Mouse (Mus musculus) liver, embryonic 13.5 days (tissue): Measurements from ENCODE around the gene Elf4. TPM values are rescaled to one million over a fixed set of nuclear protein-coding genes. Genes with fewer than 3 reads are reported as not detected.

Experiments
- ATAC-seq: fragments of 200-750 bp; cut with Nextera tagmentation; 2 replicates; pipeline ENCODE4 v1.8.0; 2017; ENCODE audit warnings: low read depth, mild to moderate bottlenecking, moderate number of reproducible peaks, moderate library complexity
- DNase-seq: peaks from one replicate; pipeline ENCODE4 v3.0.0; 2022
- H3K27ac ChIP-seq: fragments of 300-500 bp; sonication (generic); 2 replicates; pipeline ENCODE4 v1.5.1; 2015; ENCODE audit warnings: moderate library complexity, mild to moderate bottlenecking, inconsistent platforms
- H3K27me3 ChIP-seq: fragments of 300-500 bp; sonication (generic); 2 replicates; pipeline ENCODE4 v1.6.1; 2015; ENCODE audit warnings: mild to moderate bottlenecking, inconsistent platforms
- H3K36me3 ChIP-seq: fragments of 300-500 bp; sonication (generic); 2 replicates; pipeline ENCODE4 v1.6.1; 2015; ENCODE audit warnings: mild to moderate bottlenecking, inconsistent platforms
- H3K4me1 ChIP-seq: fragments of 300-500 bp; sonication (generic); replicated peaks from 2 replicates; pipeline ENCODE4 v1.6.1; 2015; ENCODE audit warnings: inconsistent platforms
- H3K4me2 ChIP-seq: fragments of 300-500 bp; sonication (generic); 2 replicates; pipeline ENCODE4 v1.6.1; 2015; ENCODE audit warnings: inconsistent platforms, mild to moderate bottlenecking, moderate library complexity
- H3K4me3 ChIP-seq: fragments of 300-500 bp; sonication (generic); replicated peaks from 2 replicates; pipeline ENCODE4 v1.5.1; 2015; ENCODE audit warnings: mild to moderate bottlenecking, inconsistent platforms
- H3K9ac ChIP-seq: fragments of 300-500 bp; sonication (generic); 2 replicates; pipeline ENCODE4 v1.6.1; 2015; ENCODE audit warnings: mild to moderate bottlenecking, inconsistent platforms
- H3K9me3 ChIP-seq: fragments of 300-500 bp; sonication (generic); replicated peaks from 2 replicates; pipeline ENCODE4 v1.6.1; 2016; ENCODE audit warnings: inconsistent platforms
- WGBS: fragments of 180-500 bp; shearing (Covaris S2); methylation state at CpG from one replicate; pipeline ENCODE4 v1.1.7; 2015; ENCODE audit not compliant: insufficient replicate concordance; 5-methylcytosine and 5-hydroxymethylcytosine counted together
- polyA plus RNA-seq: library from polyadenylated mRNA; unstranded; fragments of >200 nt; fragmentation: Nextera tagmentation; extraction: Ambion mirVana; gene quantifications from 2 replicates; pipeline ENCODE4 v1.2.1, GENCODE M21; 2015

Elf4 gene
- 1.8 and 2.2 TPM in 2 replicates for polyA plus RNA-seq

DNA sequence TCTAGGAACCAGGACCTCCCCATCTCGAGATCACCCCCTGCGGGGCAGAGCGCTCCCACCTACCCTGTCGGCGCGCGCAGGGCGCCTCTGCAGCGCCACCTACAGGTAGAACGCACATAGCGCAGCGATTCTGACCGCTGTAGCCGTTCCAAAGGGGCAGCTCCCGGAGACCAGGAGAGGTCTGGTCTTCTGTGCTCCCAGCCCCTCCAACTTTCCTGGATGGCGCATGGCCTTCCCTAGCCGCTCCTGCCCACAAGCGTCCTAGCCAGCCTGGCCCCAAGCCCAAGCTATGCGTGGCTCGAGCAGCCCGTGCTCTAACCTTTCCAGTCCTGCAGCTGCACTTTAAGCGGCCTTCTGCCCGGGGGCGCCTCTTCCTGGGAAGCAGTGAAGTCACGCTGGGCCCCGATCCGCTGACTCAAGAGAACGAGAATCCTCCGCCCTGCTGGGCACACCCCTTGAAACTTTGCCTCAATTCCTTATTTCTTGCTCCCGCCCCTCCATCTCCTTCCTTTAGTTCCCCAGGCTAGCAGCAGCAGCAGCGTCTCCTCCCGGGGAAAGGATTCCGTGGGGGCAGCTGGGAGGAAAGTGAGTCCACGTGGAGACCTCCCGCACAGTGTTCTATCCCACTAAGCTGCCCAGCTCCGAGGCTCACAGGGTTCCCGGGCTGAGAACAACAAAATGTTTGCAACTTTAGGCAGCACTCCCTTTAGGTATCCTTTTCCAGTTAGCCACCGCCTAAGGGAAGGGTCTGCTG, at the start of gene Elf4:
Gene Elf4 (minus strand): TSS at position 379 of the 754 bp plus-strand sequence.
- Histone ChIP-seq H3K36me3 (no peaks in the 10 kb centered on the region), H3K27ac (no peak within 1 kb of the TSS), H3K4me2 (peak within 1 kb of the TSS; percentile 67), H3K9ac (peak within 1 kb of the TSS; percentile 55), H3K4me3 (peak within 1 kb of the TSS; percentile 46), H3K27me3 (0 out of 2 replicates have a peak, but pooled peaks cover 3% of the 10 kb centered on the region), H3K4me1 (0 out of 2 replicates have a peak, but pooled peaks cover 7% of the 10 kb centered on the region), H3K9me3 (no peaks in the 10 kb centered on the region)
- peak; percentile 70; the same call in 1 of the 2 replicates for ATAC-seq
- DNase-seq: peak; percentile 43
- 13% methylated on average over 38 of the region's 38 CpGs for WGBS

DNA sequence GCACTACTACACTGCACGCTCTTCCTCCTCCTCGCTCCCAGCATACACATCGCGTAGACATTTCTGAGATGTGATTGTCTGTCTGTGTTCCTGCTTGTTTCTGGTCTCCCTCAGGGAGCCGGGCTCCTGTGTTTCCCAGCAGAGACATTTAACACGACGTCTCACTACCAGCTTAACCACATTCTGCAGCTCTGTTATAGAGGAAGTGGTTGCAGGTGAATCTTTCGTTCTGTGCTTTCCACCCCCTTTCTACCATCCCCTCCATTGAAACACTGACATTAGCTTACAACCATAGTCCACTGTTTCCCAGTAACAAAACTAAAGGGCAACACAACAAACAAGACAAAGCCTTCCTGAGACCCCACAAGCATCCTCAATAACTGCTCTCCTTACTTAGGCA, 30.8 kb upstream of the Elf4 start:
- H3K27ac ChIP-seq: no peak overlapping the region
- WGBS: 63% methylated on average over 8 of the region's 8 CpGs
- H3K9me3 ChIP-seq: no peaks in the 10 kb centered on the region
- ATAC-seq: no peak
- no peaks in the 10 kb centered on the region for H3K4me1 ChIP-seq
- DNase-seq: no peak
- no peak overlapping the region for H3K9ac ChIP-seq
- H3K36me3 ChIP-seq: peaks cover 34% of the 10 kb centered on the region
- H3K27me3 ChIP-seq: no peaks in the 10 kb centered on the region
- H3K4me2 ChIP-seq: no peak overlapping the region
- H3K4me3 ChIP-seq: no peak overlapping the region

DNA sequence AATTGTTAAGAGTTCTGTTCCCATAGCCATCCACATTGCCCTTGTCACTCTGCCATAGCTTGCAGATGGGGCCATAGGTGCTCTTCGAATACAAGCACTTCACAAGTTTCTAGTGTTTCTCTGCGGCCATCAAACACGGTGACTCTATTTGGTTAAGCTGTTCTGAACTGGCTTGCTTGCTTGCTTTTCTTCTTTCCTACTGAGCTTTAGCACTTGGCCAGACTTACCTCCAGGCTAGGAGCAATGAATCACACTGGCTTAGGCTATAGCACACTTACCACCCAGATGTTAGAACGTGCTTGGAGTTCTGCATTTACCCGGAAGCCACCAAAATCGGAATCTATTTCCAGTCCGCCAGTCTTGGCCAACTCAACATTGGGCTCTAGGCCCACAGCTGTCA, 18.8 kb upstream of the Elf4 start:
- 82% methylated on average over 7 of the region's 7 CpGs for WGBS
- H3K4me1 ChIP-seq: no peaks in the 10 kb centered on the region
- no peaks in the 10 kb centered on the region for H3K9me3 ChIP-seq
- no peak overlapping the region for H3K4me2 ChIP-seq
- no peak overlapping the region for H3K27ac ChIP-seq
- H3K9ac ChIP-seq: no peak overlapping the region
- H3K27me3 ChIP-seq: no peaks in the 10 kb centered on the region
- DNase-seq (no peak), ATAC-seq (no peak)
- peaks cover 52% of the 10 kb centered on the region for H3K36me3 ChIP-seq
- no peak overlapping the region for H3K4me3 ChIP-seq

DNA sequence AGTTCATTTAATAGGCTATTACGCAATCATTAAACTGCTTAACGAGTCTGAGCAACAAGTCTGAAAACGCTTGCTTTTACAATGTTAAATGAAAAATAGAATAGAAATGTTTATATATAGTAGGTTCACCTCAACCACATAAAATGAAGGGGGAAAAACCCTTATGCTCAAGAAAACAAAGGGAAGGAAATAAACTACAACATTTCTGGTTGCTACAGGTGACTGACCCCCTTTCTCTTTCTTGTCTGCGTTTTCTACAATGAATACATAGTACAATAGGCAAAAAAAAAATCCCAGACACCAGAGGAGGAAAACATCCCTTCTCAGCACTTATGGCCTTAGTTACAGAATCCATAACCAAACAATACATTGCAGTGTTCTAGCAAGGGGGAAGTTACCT, 18.2 kb upstream of the Elf4 start:
- no peaks in the 10 kb centered on the region for H3K4me1 ChIP-seq
- H3K27ac ChIP-seq: no peak overlapping the region
- 73% methylated on average over 4 of the region's 4 CpGs for WGBS
- H3K27me3 ChIP-seq: no peaks in the 10 kb centered on the region
- no peaks in the 10 kb centered on the region for H3K9me3 ChIP-seq
- H3K36me3 ChIP-seq: peaks cover 52% of the 10 kb centered on the region
- no peak overlapping the region for H3K4me3 ChIP-seq
- no peak overlapping the region for H3K9ac ChIP-seq
- ATAC-seq (no peak), DNase-seq (no peak)
- no peak overlapping the region for H3K4me2 ChIP-seq

DNA sequence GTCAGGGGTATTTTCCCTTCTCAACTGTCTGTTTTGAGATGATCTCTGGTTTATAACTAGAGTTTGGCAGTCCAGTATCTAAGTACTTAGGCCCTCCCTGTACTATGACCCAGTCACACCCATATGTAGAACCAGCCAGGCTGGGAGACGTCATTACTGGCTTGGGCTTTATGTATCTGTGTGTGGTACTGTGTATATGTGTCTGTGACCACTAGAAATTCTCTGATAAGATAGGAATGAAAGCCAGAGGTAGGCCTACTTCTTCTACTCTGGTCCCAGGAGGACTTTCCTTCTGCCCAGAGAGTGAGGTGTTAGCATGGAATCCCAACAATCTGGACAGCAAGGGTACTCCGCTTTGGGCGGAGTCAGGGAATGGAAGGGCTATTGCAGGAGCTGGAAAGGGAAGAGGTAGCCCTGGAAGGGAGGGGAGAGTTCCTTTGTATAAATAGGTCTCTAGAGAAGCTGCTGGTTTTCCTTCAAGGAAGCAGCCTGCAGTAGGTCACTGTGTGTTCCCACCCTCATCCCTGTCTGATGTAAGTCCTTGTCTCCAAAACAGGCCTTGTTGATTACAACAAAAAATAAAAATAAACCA, 4.5 kb upstream of the Elf4 start:
- H3K4me3 ChIP-seq: no peak overlapping the region
- no peak overlapping the region for H3K9ac ChIP-seq
- H3K4me2 ChIP-seq: no peak overlapping the region
- no peaks in the 10 kb centered on the region for H3K27me3 ChIP-seq
- H3K36me3 ChIP-seq: no peaks in the 10 kb centered on the region
- no peaks in the 10 kb centered on the region for H3K9me3 ChIP-seq
- ATAC-seq: no peak
- 58% methylated on average over 3 of the region's 3 CpGs for WGBS
- 0 out of 2 replicates have a peak, but pooled peaks cover 4% of the 10 kb centered on the region for H3K4me1 ChIP-seq
- no peak for DNase-seq
- no peak overlapping the region for H3K27ac ChIP-seq

DNA sequence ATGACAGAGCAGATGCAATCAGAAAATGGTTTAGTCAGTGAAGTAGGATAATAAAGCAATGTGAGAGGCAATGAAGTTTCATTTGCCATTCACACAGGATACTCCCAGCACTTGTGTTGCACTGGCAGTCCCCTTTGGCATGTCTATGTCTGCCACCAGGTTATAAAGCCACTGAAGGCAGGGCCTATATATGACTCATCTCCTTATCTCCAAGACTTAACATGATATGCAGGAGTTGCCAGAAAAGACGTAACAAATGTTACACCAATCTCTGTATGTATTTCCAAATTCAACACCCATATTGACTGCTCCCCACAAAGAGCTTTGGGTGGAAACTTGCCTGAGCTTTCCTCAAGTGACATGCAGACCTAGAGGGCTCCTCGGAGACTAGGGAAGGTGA, 3.2 kb upstream of the Elf4 start:
- ATAC-seq: no peak
- no peaks in the 10 kb centered on the region for H3K9me3 ChIP-seq
- WGBS: 42% methylated on average over 2 of the region's 2 CpGs

DNA sequence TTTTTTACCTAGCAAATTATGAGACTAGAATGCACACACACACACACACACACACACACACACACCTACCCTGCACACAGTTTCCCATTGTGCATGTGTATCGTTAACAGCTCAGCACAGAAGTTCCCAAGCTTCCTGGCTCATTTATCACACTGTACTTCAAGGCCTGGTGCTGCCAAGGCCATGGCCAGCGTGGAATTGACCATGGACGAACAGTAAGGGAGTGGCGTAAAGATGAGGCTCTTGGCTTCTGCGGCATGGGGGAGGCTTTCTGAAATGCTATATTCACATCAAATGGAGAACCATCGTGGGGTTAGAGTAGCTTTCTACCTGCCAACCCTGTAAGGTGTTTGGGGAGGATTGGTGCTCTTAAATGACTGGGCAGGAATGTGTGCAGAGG, 1.5 kb upstream of the Elf4 start:
- DNase-seq: no peak
- WGBS: 76% methylated on average over 6 of the region's 6 CpGs
- Histone ChIP-seq H3K4me2 (no peak overlapping the region), H3K27me3 (0 out of 2 replicates have a peak, but pooled peaks cover 3% of the 10 kb centered on the region), H3K9me3 (no peaks in the 10 kb centered on the region), H3K4me1 (0 out of 2 replicates have a peak, but pooled peaks cover 7% of the 10 kb centered on the region), H3K27ac (no peak overlapping the region), H3K36me3 (no peaks in the 10 kb centered on the region), H3K9ac (no peak overlapping the region), H3K4me3 (no peak overlapping the region)
- no peak for ATAC-seq

More for the DNA sequence above, 3.2 kb upstream of the Elf4 start:
- Histone ChIP-seq H3K36me3 (no peaks in the 10 kb centered on the region), H3K4me2 (no peak overlapping the region), H3K4me1 (0 out of 2 replicates have a peak, but pooled peaks cover 7% of the 10 kb centered on the region), H3K4me3 (no peak overlapping the region), H3K9ac (no peak overlapping the region), H3K27me3 (0 out of 2 replicates have a peak, but pooled peaks cover 3% of the 10 kb centered on the region), H3K27ac (no peak overlapping the region)
- no peak for DNase-seq

DNA sequence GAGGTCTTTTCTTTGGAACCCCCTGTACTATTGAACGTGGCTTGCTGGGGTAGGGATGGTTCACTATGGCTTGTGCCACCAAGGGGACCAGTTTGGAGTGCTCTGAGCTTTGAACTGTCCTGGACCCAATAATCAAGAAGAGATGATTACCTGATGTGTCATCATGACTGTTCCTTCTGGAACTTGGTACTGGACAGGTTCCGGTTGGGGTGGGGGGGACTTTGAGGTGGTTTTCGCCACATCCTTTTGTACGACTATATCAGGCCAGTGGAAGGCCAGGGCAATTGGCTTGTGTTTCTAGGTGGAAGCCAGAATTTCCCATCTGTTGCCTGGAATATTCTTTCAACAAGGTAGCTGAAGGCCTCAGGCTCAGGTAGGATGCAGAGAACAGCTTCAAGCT, 704 bp upstream of the Elf4 start:
- Histone ChIP-seq H3K4me3 (no peak overlapping the region), H3K36me3 (no peaks in the 10 kb centered on the region), H3K27me3 (0 out of 2 replicates have a peak, but pooled peaks cover 3% of the 10 kb centered on the region), H3K27ac (no peak overlapping the region), H3K9ac (no peak overlapping the region), H3K9me3 (no peaks in the 10 kb centered on the region), H3K4me1 (0 out of 2 replicates have a peak, but pooled peaks cover 7% of the 10 kb centered on the region), H3K4me2 (no peak overlapping the region)
- no peak for DNase-seq
- WGBS: 80% methylated on average over 4 of the region's 4 CpGs
- ATAC-seq: no peak

DNA sequence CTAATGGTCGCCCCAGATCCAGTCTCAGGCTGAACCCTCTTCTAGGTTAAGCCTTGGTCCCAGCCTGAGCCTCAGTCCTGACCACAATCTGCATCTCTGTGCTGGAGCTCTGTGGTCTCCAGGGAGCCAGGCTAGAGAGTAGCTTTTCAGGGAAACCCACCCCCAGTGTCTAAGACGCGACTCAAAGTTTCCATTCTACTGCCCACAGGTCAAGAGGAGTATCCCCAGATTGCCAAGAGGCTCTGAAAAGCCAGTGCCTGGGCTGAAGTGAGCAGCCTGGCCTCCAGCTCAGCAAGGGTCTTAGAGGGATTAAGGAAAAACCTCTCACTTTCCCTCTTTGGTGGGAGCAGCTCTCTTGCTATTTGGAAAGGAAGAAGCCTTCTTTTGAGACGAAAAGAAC, 635 bp downstream of the Elf4 start:
- Histone ChIP-seq H3K4me3 (peak overlapping the region; percentile 46), H3K27ac (no peak overlapping the region), H3K36me3 (no peaks in the 10 kb centered on the region), H3K4me2 (peak overlapping the region; percentile 67), H3K9ac (0 out of 2 replicates have a peak overlapping the region, but pooled peaks have one; percentile 55), H3K4me1 (0 out of 2 replicates have a peak, but pooled peaks cover 7% of the 10 kb centered on the region), H3K9me3 (no peaks in the 10 kb centered on the region), H3K27me3 (0 out of 2 replicates have a peak, but pooled peaks cover 3% of the 10 kb centered on the region)
- 28% methylated on average over 4 of the region's 4 CpGs for WGBS
- ATAC-seq: no peak; the same call in 1 of the 2 replicates
- no peak for DNase-seq

DNA sequence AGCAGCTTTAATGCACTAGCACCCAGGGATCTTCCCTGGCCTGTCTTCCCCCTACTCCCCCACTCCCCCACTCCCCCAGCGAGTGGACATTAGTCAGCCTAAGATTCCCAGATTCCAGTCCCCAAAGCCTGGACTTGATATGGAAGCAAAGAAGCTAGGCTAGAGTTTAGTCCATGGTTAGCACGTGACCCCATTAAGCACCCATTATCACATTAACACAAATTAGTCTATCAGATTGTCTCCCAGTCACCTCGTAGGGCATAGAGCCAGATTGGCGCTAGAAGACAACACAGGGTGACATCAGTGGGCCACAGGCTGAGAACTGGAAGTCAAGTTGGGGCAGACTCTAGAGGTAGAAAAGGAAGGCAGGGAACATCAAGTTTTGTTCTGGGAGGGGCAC, 1.9 kb downstream of the Elf4 start:
- ATAC-seq (no peak), DNase-seq (no peak)
- no peak overlapping the region for H3K9ac ChIP-seq
- no peak overlapping the region for H3K27ac ChIP-seq
- H3K9me3 ChIP-seq: no peaks in the 10 kb centered on the region
- H3K4me1 ChIP-seq: 0 out of 2 replicates have a peak, but pooled peaks cover 7% of the 10 kb centered on the region
- H3K36me3 ChIP-seq: no peaks in the 10 kb centered on the region
- WGBS: 63% methylated on average over 4 of the region's 4 CpGs
- no peak overlapping the region for H3K4me3 ChIP-seq
- H3K4me2 ChIP-seq: no peak overlapping the region
- 0 out of 2 replicates have a peak, but pooled peaks cover 3% of the 10 kb centered on the region for H3K27me3 ChIP-seq

DNA sequence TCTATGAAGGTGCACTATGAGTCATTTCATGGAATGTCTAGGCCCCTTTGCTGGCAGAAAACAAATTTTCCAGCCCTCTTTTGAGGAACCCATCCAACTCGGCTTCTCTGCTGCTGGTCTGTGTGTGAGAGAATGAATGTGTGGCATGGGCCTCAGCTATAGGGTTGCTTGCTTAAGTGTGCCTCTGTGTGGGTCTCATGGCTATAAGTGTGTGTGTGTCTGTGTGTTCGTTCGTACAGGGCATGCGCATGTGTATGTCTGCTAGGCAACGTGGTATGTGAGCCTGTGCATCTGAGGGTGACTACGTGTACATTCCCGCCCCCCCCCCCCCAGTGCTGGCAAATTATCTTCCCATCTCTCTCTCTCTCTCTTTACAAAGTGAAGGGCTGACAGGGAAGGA, 2.4 kb downstream of the Elf4 start:
- Histone ChIP-seq H3K4me3 (no peak overlapping the region), H3K36me3 (no peaks in the 10 kb centered on the region), H3K27ac (no peak overlapping the region), H3K4me2 (no peak overlapping the region), H3K27me3 (0 out of 2 replicates have a peak, but pooled peaks cover 3% of the 10 kb centered on the region), H3K4me1 (0 out of 2 replicates have a peak, but pooled peaks cover 7% of the 10 kb centered on the region), H3K9ac (no peak overlapping the region), H3K9me3 (no peaks in the 10 kb centered on the region)
- WGBS: 64% methylated on average over 7 of the region's 7 CpGs
- no peak for DNase-seq
- no peak for ATAC-seq
